Mouse (Mus musculus) right cerebral cortex, postnatal 4 days (tissue): ENCODE results near the gene Svop.

ENCODE experiments used
- DNase-seq: peaks from one replicate; pipeline ENCODE4 v3.0.0-alpha.2; 2022

Svop gene

DNA sequence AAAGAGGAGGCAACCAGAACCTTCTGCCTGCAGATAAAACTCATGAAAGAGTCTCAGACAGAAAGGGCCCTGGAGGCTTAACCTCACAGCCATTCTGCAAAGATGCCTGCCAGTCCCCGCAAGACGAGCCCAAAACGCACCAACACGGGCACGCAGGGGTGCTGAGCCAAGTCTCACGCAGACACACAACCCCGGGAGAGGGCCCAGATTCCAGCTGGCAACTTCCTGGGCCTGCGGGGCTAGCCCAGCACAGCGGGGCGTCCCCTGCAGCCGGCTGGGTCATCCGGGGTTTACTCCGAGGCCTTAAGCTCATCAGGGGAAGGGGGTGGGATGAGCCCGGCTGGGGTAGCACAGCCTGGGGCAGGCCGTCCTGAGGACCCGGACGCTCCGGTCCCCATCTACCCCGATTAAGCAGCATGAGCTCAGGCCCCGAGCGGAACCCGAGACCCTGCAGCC lies 98.3 kb downstream of the Svop start:
- DNase-seq = peak; percentile 53

- DNase-seq = peak; percentile 41
Measured at GRCm38 (mm10) chr5:113992339-113992831, 99.0 kb downstream of the Svop start.

- DNase-seq = no peak
Measured at GRCm38 (mm10) chr5:113991141-113991540, 100.2 kb downstream of the Svop start.

- no peak for DNase-seq
Measured at GRCm38 (mm10) chr5:113990593-113990992, 100.8 kb downstream of the Svop start.

- DNase-seq = no peak
Measured at GRCm38 (mm10) chr5:113989437-113990024, 101.8 kb downstream of the Svop start.

- DNase-seq = no peak
Measured at GRCm38 (mm10) chr5:113986182-113986961, 105.0 kb downstream of the Svop start.

DNA sequence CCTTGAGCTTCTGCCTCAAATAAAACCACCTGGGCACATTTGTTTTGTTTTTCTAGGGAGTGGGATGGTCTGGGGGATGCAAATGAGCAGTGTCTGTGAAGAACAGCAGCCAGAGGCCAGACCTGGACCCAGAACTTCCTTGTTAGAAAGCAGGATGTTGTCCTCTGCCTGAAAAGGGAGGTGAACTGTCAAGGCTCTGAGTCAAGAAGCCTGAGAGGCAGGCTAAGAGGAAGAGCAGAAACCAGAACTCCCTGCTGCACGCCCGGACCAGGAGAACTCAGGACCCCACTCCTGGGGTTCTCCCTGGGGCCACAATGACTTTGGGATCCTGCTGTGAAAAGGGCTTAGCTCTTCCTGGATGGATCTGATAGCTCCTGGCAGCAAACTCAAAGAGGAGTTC lies 105.6 kb downstream of the Svop start:
- DNase-seq = no peak

- DNase-seq = no peak
Measured at GRCm38 (mm10) chr5:113984025-113984740, 107.2 kb downstream of the Svop start.

GRCm38 (mm10) chr5:113983541-113983940 lies 107.8 kb downstream of the Svop start:
- no peak for DNase-seq

DNA sequence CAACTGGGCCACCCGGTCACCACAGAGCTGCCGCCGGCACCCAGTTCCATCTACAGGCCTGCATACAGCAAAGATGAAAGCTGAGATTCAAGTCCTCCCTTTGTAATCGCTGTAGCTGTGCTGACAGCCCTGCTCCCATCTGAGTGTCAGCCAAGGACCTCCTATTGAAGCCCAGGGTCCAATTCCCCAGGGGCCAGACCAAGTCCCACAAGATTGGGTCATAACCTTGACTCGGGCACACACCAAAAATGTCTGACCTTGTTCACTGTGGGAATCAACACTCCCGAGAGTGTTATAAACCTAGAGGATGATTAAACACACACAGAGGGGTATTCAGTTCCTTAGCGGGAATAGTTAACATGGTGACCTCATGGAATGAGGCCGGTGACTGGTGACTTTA lies 109.5 kb downstream of the Svop start:
- DNase-seq = no peak

DNA sequence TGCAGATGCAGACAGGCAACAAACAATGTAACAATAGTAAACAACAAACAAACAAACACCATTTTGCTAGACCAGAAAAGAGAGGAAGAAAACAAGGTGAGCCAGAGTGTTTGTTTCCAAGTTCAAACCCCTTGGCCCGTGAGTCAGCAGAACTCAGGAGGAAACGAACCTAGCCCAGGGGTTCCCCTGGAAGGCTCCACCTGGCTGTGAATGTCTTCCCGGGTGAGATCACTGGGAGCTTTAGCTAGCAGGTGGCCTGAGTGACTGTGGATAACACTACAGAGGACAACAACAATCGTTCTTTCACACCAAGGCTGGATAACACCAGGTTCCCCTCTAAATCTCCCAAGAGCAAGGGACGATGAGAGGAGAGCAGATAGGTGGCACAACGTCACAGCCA lies 110.2 kb downstream of the Svop start:
- no peak for DNase-seq

- no peak for DNase-seq
Measured at GRCm38 (mm10) chr5:113980511-113980910, 110.9 kb downstream of the Svop start.

- no peak for DNase-seq
Measured at GRCm38 (mm10) chr5:113977309-113977708, 114.1 kb downstream of the Svop start.
